Mouse (Mus musculus): ENCODE measurements around the gene Mrln.

- no peak for TF ChIP-seq EP300 (IDR thresholded peaks at IDR 0.05; ENCODE audit: low read depth)
- no peak for TF ChIP-seq CTCF (IDR thresholded peaks at IDR 0.05; ENCODE audit: low read depth)
These were observed 16.5 kb downstream of the Mrln start for GRCm38 (mm10) chr10:70220971-70221370.

Measured in liver, postnatal 0 days (tissue).